Mouse (Mus musculus): Measurements from ENCODE around the gene Apol9b. TPM values are rescaled to one million over a fixed set of nuclear protein-coding genes. Genes with fewer than 3 reads are reported as not detected.

Apol9b gene
- total RNA-seq, 2 experiments from 2014 or later, result not detected

GRCm38 (mm10) chr15:77744632-77745031 is 15.8 kb downstream of the Apol9b start:
- no peak for ATAC-seq (replicated peaks; ENCODE audit: low FRiP score, poor library complexity, severe bottlenecking)

GRCm38 (mm10) chr15:77745081-77745480 is 16.2 kb downstream of the Apol9b start:
- ATAC-seq (replicated peaks; ENCODE audit: low FRiP score, poor library complexity, severe bottlenecking), result no peak

- no peak for ATAC-seq (replicated peaks; ENCODE audit: low FRiP score, poor library complexity, severe bottlenecking)
Measured at GRCm38 (mm10) chr15:77746326-77746725, 17.5 kb downstream of the Apol9b start.

GRCm38 (mm10) chr15:77748414-77748813 is 19.6 kb downstream of the Apol9b start:
- ATAC-seq (replicated peaks; ENCODE audit: low FRiP score, poor library complexity, severe bottlenecking), result no peak

GRCm38 (mm10) chr15:77749717-77750116 is 20.9 kb downstream of the Apol9b start:
- no peak for ATAC-seq (replicated peaks; ENCODE audit: low FRiP score, poor library complexity, severe bottlenecking)

GRCm38 (mm10) chr15:77750461-77750860 is 21.6 kb downstream of the Apol9b start:
- 0 out of 2 replicates have a peak, but pooled peaks have one; percentile 36 for ATAC-seq (replicated peaks; ENCODE audit: low FRiP score, poor library complexity, severe bottlenecking)

- ATAC-seq (replicated peaks; ENCODE audit: low FRiP score, poor library complexity, severe bottlenecking), result no peak
Measured at GRCm38 (mm10) chr15:77752443-77752842, 23.6 kb downstream of the Apol9b start.

GRCm38 (mm10) chr15:77755132-77755531 is 26.3 kb downstream of the Apol9b start:
- peak; percentile 75 for ATAC-seq (replicated peaks; ENCODE audit: low FRiP score, poor library complexity, severe bottlenecking)

- ATAC-seq (replicated peaks; ENCODE audit: low FRiP score, poor library complexity, severe bottlenecking), result peak; percentile 39
Measured at GRCm38 (mm10) chr15:77756081-77756480, 27.2 kb downstream of the Apol9b start.

- peak; percentile 80 for ATAC-seq (replicated peaks; ENCODE audit: low FRiP score, poor library complexity, severe bottlenecking)
Measured at GRCm38 (mm10) chr15:77756848-77757247, 28.0 kb downstream of the Apol9b start, which contains the start of gene Apol8. TSS of gene Apol8 (minus strand) at chr15:77757003.

GRCm38 (mm10) chr15:77757586-77758226 is 28.9 kb downstream of the Apol9b start:
- ATAC-seq (replicated peaks; ENCODE audit: low FRiP score, poor library complexity, severe bottlenecking), result no peak

GRCm38 (mm10) chr15:77760037-77760436 is 31.2 kb downstream of the Apol9b start:
- ATAC-seq (replicated peaks; ENCODE audit: low FRiP score, poor library complexity, severe bottlenecking), result no peak

- no peak for ATAC-seq (replicated peaks; ENCODE audit: low FRiP score, poor library complexity, severe bottlenecking)
Measured at GRCm38 (mm10) chr15:77761083-77761482, 32.2 kb downstream of the Apol9b start.

GRCm38 (mm10) chr15:77761561-77762380 is 32.9 kb downstream of the Apol9b start:
- peak; percentile 60 for ATAC-seq (replicated peaks; ENCODE audit: low FRiP score, poor library complexity, severe bottlenecking)

GRCm38 (mm10) chr15:77763050-77763449 is 34.2 kb downstream of the Apol9b start:
- ATAC-seq (replicated peaks; ENCODE audit: low FRiP score, poor library complexity, severe bottlenecking), result no peak

- no peak for ATAC-seq (replicated peaks; ENCODE audit: low FRiP score, poor library complexity, severe bottlenecking)
Measured at GRCm38 (mm10) chr15:77763702-77764101, 34.9 kb downstream of the Apol9b start.

- ATAC-seq (replicated peaks; ENCODE audit: low FRiP score, poor library complexity, severe bottlenecking), result no peak
Measured at GRCm38 (mm10) chr15:77764391-77765006, 35.7 kb downstream of the Apol9b start.

- no peak for ATAC-seq (replicated peaks; ENCODE audit: low FRiP score, poor library complexity, severe bottlenecking)
Measured at GRCm38 (mm10) chr15:77765484-77766093, 36.8 kb downstream of the Apol9b start.

- no peak for ATAC-seq (replicated peaks; ENCODE audit: low FRiP score, poor library complexity, severe bottlenecking)
Measured at GRCm38 (mm10) chr15:77766981-77767380, 38.1 kb downstream of the Apol9b start.

- no peak for ATAC-seq (replicated peaks; ENCODE audit: low FRiP score, poor library complexity, severe bottlenecking)
Measured at GRCm38 (mm10) chr15:77770341-77770740, 41.5 kb downstream of the Apol9b start.
